Mouse (Mus musculus): ENCODE measurements at regions not wholly inside any gene's neighbourhood (a gene's known extent, or its start where the extent isn't known, plus 50 kb on each side); places are given as distances from the start of the nearest gene placed in this dataset.

DNA sequence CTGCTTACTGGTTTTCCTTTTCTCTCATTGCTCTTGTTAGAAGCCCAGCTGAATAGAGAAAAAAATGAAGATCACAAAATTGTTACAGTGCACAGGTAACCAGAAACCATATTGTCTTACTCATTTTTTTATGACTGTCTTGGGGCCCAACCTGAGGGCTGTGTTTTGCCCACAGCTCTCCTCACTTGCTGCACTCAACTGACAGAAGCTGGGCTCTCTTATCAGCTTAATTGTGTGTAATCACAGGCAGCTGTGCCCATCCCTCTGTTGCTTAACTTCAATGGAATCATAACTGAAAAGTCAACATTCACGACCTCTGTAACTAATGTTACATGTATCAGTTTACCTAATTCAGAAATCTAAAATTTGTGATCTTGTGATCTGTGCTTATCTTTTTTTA, 95.1 kb upstream of the Ankrd50 start:
- TF ChIP-seq CTCF (IDR thresholded peaks at IDR 0.05; ENCODE audit: extremely low read depth, insufficient read depth, low read length): no peak
- TF ChIP-seq POLR2A (IDR thresholded peaks at IDR 0.05; ENCODE audit: extremely low read depth, insufficient read depth, low read length): no peak

Measured in cortical plate, adult 2 months (tissue).